Mouse (Mus musculus) lung, adult 2 months (tissue): Measurements from ENCODE around the gene Pdk1. TPM values are rescaled to one million over a fixed set of nuclear protein-coding genes. Genes with fewer than 3 reads are reported as not detected.

Experiments
- DNase-seq: peaks from one replicate; pipeline ENCODE4 v3.0.0; 2022
- H3K4me1 ChIP-seq: fragments of 200-500 bp; 2 replicates; pipeline ENCODE4 v1.6.1; 2011; ENCODE audit warnings: low read length; ENCODE audit not compliant: control insufficient read depth, insufficient read depth
- H3K4me3 ChIP-seq: fragments of 200-500 bp; replicated peaks from 2 replicates; pipeline ENCODE3; 2011; ENCODE audit warnings: low read depth, mild to moderate bottlenecking, control low read depth, low read length; ENCODE audit errors: extremely low read depth
- CTCF ChIP-seq: fragments of 200-500 bp; IDR thresholded peaks from 2 replicates; pipeline ENCODE4 v1.5.1; 2011; ENCODE audit warnings: mild to moderate bottlenecking, low read length, control low read depth; ENCODE audit not compliant: insufficient read depth
- POLR2A ChIP-seq: fragments of 200-500 bp; IDR thresholded peaks from 2 replicates; pipeline ENCODE4 v1.6.1; 2011; ENCODE audit warnings: low read depth, mild to moderate bottlenecking, control low read depth, low read length, borderline replicate concordance; ENCODE audit errors: extremely low read depth
- WGBS: fragments of 180-500 bp; shearing (Covaris S2); methylation state at CpG from one replicate; pipeline ENCODE4 v1.1.7; 2018; 5-methylcytosine and 5-hydroxymethylcytosine counted together
- polyA plus RNA-seq: library from polyadenylated mRNA; depleted of rRNA; stranded (reverse); fragments of >200 nt; gene quantifications from 2 replicates; pipeline ENCODE4 v1.2.3, GENCODE M21; 2012; rRNA removed

The Pdk1 gene
- 8.6 and 9.3 TPM in 2 replicates for polyA plus RNA-seq

- WGBS, result under 1% methylated on average over 54 of the region's 55 CpGs
Observed at GRCm38 (mm10) chr2:71872801-71873443, at the start of gene Pdk1. Pdk1 (plus strand) TSS chr2:71873224.

DNA sequence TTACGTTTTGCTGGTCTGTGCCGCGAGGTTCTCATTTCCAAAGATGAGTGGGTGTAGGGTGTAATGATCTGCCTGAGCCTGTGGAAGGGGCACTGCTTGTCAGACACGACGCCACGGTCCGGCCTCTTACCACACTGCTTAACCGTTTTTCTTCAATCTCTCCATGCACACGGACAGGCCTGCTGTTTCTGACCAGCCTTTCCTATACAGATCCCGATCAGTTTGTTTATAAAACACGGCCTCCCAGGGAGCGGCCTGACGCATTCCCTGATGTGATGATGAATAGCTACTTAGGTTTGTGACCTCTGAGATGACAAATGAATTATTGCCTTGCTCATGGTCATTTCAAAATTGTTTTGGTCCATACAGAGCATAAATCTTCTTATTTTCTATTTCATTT, 48.9 kb upstream of the Pdk1 start:
- no peak for DNase-seq
- no peak for TF ChIP-seq CTCF
- TF ChIP-seq POLR2A, result no peak
- no peak overlapping the region for H3K4me3 ChIP-seq
- H3K4me1 ChIP-seq, result no peaks in the 10 kb centered on the region
- WGBS, result 63% methylated on average over 13 of the region's 13 CpGs

More at GRCm38 (mm10) chr2:71872801-71873443, at the start of gene Pdk1:
- no peak for TF ChIP-seq CTCF
- peak; percentile 59; the same call in 1 of the 2 replicates for TF ChIP-seq POLR2A
- peak; percentile 99 for DNase-seq
- peak within 1 kb of the TSS; percentile 70 for H3K4me3 ChIP-seq
- 0 out of 2 replicates have a peak, but pooled peaks cover 2% of the 10 kb centered on the region for H3K4me1 ChIP-seq

GRCm38 (mm10) chr2:71827711-71828110, 45.3 kb upstream of the Pdk1 start:
- WGBS, result 84% methylated on average over 13 of the region's 13 CpGs
- no peak overlapping the region for H3K4me3 ChIP-seq
- no peaks in the 10 kb centered on the region for H3K4me1 ChIP-seq
- DNase-seq, result no peak
- no peak for TF ChIP-seq POLR2A
- TF ChIP-seq CTCF, result no peak

DNA sequence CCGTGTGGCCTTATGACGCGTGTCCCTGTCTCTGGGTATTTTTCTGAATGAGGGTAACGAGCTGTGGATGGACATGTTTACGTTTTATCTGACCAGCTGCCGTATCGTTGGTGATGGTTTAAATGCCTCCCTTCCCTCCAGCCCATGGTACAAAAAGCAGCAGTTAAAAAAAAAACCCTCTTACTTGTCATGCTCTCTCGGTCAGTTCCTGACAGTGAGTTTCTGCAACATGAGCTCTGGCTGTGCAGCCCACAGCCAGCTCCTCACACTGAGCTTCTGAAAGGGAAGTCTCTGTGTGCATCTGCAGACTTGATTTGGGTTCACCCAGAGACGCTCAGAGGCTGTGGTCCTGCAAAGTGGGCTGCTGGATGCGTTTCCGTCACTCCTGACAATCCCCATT, 44.1 kb upstream of the Pdk1 start:
- no peaks in the 10 kb centered on the region for H3K4me1 ChIP-seq
- no peak for DNase-seq
- TF ChIP-seq CTCF, result no peak
- no peak for TF ChIP-seq POLR2A
- 75% methylated on average over 11 of the region's 11 CpGs for WGBS
- no peak overlapping the region for H3K4me3 ChIP-seq

DNA sequence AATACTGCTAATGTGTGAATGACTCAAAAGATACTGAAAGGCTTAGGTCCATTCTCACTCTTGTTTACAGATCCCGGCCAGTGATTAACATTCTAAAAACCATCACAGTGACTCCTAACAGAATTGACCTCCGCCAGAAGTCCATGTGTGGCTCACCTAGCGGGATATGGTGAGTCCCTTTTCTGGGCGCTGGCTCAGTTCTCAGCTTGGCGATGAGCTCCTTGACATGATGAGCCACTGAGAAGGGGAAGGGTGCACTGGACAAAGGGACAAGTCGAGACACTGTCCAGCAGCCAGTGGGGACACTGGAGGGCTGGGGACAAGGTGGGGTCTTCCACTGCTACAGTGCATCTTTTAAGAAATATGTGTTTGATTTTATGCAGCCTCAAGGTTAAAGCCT, 39.4 kb upstream of the Pdk1 start:
- H3K4me1 ChIP-seq, result no peaks in the 10 kb centered on the region
- no peak overlapping the region for H3K4me3 ChIP-seq
- 79% methylated on average over 6 of the region's 6 CpGs for WGBS
- TF ChIP-seq POLR2A (no peak), CTCF (no peak)
- no peak for DNase-seq

GRCm38 (mm10) chr2:71834371-71834770, 38.7 kb upstream of the Pdk1 start:
- H3K4me1 ChIP-seq, result no peaks in the 10 kb centered on the region
- TF ChIP-seq POLR2A (no peak), CTCF (no peak)
- DNase-seq, result no peak
- H3K4me3 ChIP-seq, result no peak overlapping the region
- WGBS, result 79% methylated on average over 7 of the region's 7 CpGs

GRCm38 (mm10) chr2:71835556-71835955, 37.5 kb upstream of the Pdk1 start:
- WGBS, result 90% methylated on average over 8 of the region's 8 CpGs
- Histone ChIP-seq H3K4me3 (no peak overlapping the region), H3K4me1 (no peaks in the 10 kb centered on the region)
- no peak for DNase-seq
- TF ChIP-seq POLR2A (no peak), CTCF (no peak)

DNA sequence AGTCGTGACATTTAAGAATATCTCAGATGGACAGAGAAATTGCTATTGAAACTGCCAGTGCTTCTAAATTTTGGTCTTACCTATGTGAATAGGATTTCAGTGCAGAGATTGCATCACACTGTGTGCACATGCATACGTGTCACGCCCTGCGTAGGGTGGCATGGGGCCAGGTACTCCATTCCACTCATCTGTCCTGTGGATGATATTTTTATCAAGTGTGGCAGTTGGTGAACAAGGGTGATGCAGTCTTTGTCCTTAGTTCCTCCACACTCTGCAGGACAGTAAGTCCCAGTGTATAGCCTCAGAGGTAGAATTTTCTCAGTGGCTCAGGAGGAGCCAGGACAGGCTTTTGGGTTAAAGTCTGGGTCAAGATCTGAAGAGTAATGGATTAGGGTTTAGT, 36.8 kb upstream of the Pdk1 start:
- 82% methylated on average over 4 of the region's 4 CpGs for WGBS
- no peaks in the 10 kb centered on the region for H3K4me1 ChIP-seq
- DNase-seq, result no peak

GRCm38 (mm10) chr2:71837261-71837660, 35.8 kb upstream of the Pdk1 start:
- Histone ChIP-seq H3K4me3 (no peak overlapping the region), H3K4me1 (no peaks in the 10 kb centered on the region)
- TF ChIP-seq CTCF (no peak), POLR2A (no peak)
- DNase-seq, result no peak
- 42% methylated on average over 4 of the region's 4 CpGs for WGBS

More for the DNA sequence above, 36.8 kb upstream of the Pdk1 start:
- TF ChIP-seq CTCF (no peak), POLR2A (no peak)
- no peak overlapping the region for H3K4me3 ChIP-seq

DNA sequence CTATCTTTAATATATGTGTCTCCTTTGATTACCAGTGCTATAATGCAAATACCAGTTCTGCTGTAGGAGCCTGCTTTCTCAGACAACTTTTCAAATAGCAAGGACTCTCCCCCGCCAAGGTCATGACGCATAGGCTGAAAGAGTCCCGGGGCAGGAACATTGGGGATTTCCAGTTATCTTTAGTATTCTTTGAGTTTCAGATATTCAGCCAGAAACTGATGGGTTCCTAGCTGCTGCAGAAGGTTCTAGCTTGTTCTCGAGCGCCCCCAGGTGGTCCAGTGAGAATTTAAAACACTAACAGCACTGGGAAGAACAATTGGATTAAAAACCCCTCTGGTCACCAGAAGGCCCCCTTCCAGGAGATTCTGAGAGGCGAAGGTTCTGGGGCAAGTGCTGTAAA, 35.2 kb upstream of the Pdk1 start:
- DNase-seq, result peak; percentile 59
- H3K4me3 ChIP-seq, result no peak overlapping the region
- no peak for TF ChIP-seq POLR2A
- TF ChIP-seq CTCF, result peak; percentile 55
- WGBS, result 23% methylated on average over 6 of the region's 6 CpGs
- no peaks in the 10 kb centered on the region for H3K4me1 ChIP-seq
